Mouse (Mus musculus): ENCODE measurements around the gene Steap3.

Steap3 gene

DNA sequence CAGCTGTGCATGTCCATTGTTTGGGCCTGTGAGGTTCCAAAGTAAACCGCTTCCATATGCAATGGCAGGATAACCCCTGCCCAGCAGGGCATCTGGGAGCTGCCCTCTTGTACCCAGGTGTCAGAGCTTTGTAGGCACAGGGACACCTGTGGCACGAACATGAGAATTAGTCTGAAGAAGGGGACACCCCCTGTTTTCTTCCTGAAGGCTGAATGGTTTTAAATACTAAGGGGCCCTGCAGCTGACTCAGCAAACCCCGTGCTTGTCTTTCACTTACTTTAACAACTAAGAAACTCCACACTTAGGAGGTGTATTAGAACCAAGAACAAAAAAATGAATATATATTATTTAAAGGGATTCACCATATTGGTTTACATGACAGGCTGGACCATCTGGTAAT, 74.4 kb downstream of the Steap3 start:
- no peak for DNase-seq (ENCODE audit: low spot score)

- DNase-seq (ENCODE audit: low spot score) = peak; percentile 84
Observed at GRCm38 (mm10) chr1:120197189-120197588, 75.3 kb downstream of the Steap3 start.

GRCm38 (mm10) chr1:120196724-120197123, 75.8 kb downstream of the Steap3 start:
- no peak for DNase-seq (ENCODE audit: low spot score)

DNA sequence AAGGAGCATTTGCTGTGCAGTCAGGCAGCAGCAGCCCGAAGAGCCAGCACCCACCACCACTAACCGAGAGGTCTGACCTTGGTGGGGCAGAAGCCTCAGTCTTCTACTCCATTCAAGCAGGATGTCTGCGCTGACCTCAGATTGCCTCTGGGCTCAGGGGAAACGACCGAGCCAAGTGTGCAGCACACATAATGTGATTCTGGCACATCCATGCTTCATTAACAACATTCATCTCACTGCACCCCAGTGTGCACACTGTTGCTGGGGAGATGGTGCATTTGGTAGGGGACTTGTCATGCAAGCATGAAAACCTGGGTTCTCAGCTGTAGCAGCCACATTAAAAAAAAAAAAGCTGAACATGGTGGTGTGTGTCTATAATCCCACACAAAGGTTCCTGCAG, 76.6 kb downstream of the Steap3 start:
- DNase-seq (ENCODE audit: low spot score) = no peak

- no peak for DNase-seq (ENCODE audit: low spot score)
Observed at GRCm38 (mm10) chr1:120193586-120193985, 78.9 kb downstream of the Steap3 start.

- DNase-seq (ENCODE audit: low spot score) = no peak
Observed at GRCm38 (mm10) chr1:120192321-120192720, 80.2 kb downstream of the Steap3 start.

- no peak for DNase-seq (ENCODE audit: low spot score)
Observed at GRCm38 (mm10) chr1:120190946-120191345, 81.6 kb downstream of the Steap3 start.

DNA sequence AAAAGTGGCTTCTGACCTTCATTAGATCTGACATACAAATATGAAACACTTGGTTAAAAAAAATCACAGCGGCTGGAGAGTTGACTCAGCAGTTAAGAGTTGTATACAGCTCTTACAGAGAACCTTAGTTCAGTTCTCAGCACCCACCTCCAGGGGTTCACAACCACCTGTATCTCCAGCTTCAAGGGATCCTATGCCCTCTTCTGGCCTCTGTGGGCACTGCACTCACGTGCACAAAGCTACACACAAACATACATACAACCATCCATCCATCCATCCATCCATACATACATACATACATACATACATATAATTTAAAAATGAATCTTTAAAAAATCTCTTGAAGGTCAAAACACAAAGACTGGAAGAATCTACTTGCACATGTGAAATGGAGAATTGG, 82.2 kb downstream of the Steap3 start:
- DNase-seq (ENCODE audit: low spot score) = no peak

- no peak for DNase-seq (ENCODE audit: low spot score)
Observed at GRCm38 (mm10) chr1:120189206-120189605, 83.3 kb downstream of the Steap3 start.

GRCm38 (mm10) chr1:120187059-120187458, 85.4 kb downstream of the Steap3 start:
- DNase-seq (ENCODE audit: low spot score) = no peak

DNA sequence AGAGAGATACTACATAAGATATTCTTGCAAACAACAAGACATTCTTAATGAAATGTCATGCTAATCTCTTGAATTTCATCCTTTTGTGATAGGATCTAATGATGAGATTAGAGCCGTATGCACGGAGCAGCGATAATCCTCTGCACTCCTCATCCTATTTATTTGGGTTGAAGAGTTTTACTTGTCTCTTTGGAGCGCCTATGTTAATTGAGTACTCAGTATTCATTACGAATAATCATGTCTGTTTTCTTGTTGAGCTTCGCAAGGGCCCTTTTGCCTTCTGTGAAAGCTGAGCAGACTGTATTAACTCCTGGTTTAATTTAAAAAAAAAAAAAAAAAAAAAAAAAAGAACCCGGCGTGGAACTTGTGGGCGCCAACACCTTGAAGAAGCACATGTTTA, 85.8 kb downstream of the Steap3 start:
- no peak for DNase-seq (ENCODE audit: low spot score)

- no peak for DNase-seq (ENCODE audit: low spot score)
Observed at GRCm38 (mm10) chr1:120186204-120186603, 86.3 kb downstream of the Steap3 start.

- no peak for DNase-seq (ENCODE audit: low spot score)
Observed at GRCm38 (mm10) chr1:120177141-120177540, 95.4 kb downstream of the Steap3 start.

DNA sequence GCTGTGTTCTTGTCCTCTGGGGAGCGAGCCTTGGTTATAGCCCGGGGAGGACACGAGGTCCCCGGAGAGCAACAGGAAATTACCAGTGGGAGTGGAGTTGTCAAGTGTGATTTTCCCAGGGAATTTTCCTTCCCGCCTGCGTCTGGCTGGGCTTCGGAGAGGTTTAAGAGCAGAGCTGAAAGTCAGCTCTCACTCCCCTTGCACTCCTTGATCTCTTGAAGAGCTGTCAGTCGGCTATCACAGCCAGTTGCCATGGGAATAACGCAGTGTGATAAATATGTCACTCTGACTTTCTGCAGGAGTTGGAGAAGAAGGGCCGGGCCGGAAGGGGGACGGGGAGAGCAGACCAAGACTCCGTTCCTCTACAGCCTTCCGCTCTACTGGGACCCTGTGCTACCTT, 96.2 kb downstream of the Steap3 start:
- no peak for DNase-seq (ENCODE audit: low spot score)

- DNase-seq (ENCODE audit: low spot score) = no peak
Observed at GRCm38 (mm10) chr1:120174991-120175390, 97.5 kb downstream of the Steap3 start.

DNA sequence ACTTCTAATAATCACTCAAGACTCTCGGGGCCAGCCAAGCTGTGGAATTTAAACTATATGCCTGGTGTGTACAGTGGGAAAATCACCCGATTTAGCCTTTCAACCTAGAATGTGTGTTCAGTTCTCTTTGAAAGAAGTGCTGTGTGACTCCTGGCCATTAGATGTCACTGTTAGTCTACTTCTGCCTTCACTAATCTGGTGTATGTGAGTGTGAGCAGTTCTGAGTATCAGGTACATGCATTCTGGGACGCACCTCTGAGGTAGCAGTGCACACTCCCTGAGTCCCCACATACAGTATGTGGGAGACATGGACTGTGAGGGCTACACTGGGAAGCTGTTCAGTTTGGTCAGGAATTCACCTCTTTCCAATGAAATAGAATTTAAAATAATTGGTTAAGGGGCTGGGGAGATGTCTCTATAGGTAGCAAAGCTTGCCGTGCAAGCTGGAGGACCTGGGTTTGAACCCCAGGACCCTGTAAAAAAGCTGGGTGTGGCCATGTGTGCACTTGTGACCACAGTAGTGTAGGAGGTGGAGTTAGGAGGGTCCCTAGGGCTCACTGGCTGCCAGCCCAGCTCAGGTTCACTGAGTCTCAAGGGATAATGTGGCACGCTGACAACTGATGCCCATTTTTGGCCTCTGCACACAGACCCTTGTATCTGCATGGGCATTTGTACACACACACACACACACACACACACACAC, 100.5 kb downstream of the Steap3 start:
- peak; percentile 59 for DNase-seq (ENCODE audit: low spot score)

GRCm38 (mm10) chr1:120170307-120170706, 102.2 kb downstream of the Steap3 start:
- no peak for DNase-seq (ENCODE audit: low spot score)

GRCm38 (mm10) chr1:120168674-120169073, 103.8 kb downstream of the Steap3 start:
- no peak for DNase-seq (ENCODE audit: low spot score)

GRCm38 (mm10) chr1:120168016-120168415, 104.5 kb downstream of the Steap3 start:
- DNase-seq (ENCODE audit: low spot score) = peak; percentile 23

DNA sequence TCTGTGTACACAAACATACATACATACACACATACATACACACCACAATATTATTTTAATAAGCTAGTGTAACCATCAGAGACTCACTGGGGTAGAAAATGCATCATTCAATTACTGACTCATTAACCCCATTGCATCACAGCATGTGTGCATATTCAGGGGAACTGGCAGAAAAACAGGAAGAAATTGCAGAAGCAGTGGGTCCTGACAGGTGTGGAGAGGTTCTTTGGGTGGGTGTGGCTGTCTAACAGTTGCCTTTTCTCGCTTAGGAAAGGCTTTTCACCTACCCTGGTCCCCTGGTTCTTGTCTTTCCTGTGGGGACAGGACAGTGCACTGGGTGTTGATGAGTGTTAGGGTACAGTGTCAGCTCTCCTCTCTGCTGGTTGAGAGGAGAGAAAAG, 109.9 kb downstream of the Steap3 start:
- DNase-seq (ENCODE audit: low spot score) = no peak

GRCm38 (mm10) chr1:120161502-120161901, 111.0 kb downstream of the Steap3 start:
- no peak for DNase-seq (ENCODE audit: low spot score)

DNA sequence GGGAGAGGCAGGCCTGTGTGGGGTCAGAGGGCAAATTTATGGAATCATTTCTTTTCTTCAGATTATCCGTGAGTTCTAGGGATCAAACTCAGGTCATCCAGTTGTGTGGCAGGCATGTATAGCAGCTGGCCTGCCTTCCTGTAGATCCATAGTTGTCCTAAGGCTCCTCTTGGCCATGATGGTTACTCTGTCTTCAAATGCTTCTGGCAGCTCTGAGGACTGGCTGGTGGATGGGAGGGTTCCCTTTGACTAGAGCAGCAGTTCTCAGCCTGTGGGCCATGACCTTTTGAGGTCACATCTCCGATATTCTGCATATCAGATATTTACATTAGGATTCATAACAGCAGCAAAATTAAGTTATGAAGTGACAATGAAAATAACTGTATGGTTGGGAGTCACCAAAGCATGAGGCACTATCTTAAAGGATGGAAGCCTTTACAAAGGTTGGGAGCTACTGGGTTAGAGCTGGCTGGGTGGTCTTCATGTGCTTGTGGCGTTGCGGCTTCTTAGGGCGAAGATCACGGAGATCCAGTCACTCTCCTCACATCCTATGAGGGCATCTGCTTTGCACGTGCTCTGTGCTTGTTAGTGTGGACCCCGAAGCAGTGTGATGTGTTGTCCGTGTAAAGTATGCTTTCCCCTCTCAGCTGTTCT, 113.9 kb downstream of the Steap3 start:
- DNase-seq (ENCODE audit: low spot score) = no peak

DNA sequence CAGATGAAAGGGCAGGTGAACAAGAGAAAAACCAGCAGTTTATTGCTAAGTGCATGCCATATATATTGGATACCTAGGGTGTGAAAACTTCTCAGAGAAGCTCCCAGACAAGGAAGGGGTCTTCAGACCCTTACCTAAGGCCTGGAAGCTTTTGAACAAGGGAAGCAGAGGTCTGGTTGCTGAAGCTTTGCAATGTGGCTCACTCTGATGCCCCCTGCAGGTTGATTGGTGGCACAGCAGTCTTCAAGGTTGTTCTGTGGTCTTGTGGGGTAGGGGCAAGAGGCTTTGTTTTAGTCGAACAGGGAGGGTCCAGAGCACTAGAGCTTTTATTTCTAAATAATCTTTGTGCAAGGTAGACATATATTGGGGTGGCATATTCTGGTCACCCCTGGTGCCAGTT, 117.2 kb downstream of the Steap3 start:
- peak; percentile 70 for DNase-seq (ENCODE audit: low spot score)

DNA sequence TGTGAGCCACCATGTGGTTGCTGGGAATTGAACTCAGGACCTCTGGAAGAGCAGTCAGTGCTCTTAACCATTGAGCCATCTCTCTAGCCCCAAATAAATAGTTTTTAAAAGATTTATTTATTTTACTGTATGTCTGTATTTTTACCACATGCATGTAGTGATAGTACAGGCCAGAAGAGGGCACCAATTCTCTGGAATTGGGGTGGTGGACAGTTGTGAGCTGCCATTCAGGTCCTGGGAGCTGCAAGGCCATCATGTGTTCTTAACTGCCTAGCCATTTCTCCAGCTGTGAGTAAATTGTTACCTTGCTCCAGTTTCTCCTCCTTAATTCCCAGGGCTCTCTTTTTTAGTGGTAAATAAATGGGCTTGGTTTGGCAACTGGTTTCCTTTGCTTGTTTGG, 118.3 kb downstream of the Steap3 start:
- DNase-seq (ENCODE audit: low spot score) = peak; percentile 57
